Mouse (Mus musculus) retina, adult 2 months (tissue): ENCODE measurements around the gene Slc25a25.

Source experiments
- DNase-seq: peaks from one replicate; pipeline ENCODE4 v3.0.0-alpha.2; 2012; ENCODE audit warnings: low read depth, low spot score

Slc25a25 gene

DNA sequence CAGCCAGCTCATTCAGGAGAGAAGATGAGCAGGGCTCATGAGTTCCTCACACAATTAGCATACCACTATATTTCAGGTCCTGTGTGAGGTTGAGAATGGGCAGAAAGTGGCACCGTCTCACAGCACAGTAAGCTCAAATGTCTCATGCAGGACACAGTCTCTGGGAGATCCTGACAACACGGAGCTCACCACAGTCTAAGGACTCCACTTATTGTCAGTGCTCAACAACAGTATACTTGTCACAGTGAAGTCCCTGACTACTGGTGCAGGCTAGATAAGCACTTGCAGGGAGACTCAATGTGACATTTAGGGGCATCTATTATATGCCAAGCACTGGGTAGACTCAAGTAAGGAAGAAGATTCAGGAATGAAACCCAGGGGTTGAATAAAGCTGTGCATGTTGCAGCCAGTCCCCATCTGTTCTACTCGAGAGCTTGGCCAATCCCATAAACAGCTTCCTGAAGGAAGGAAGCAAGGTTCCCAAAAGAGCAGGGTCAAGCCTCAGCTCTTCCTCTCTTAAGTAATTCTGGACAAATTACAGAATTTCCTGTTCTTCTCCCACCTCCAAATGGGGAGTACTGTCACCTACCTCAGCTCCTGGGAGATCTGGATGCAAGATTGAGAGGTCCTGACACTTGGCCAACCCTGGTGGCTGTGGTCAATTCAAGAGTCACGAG, 21.9 kb downstream of the Slc25a25 start:
- no peak for DNase-seq

DNA sequence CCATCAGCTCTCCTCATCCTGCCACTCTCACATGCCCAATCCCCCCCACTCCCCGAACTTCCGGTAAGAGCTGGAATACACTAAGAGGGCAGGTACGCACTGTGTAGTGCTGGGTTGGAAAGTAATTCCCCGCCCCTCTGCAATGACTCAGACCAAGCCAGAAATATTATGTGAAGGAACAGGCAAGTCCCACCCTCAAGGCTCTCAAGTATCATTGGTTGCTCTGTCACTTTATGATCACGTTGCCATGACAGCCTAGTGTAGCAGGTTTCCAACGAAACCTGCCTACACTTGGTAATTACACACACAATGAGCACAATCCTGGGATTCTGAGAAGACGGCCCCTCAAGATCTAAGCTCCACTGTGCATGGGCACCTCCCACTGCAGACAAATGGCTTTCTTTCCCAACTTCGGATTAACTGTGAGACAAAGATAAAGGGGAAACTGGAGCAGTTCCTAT, 23.0 kb downstream of the Slc25a25 start:
- no peak for DNase-seq

DNA sequence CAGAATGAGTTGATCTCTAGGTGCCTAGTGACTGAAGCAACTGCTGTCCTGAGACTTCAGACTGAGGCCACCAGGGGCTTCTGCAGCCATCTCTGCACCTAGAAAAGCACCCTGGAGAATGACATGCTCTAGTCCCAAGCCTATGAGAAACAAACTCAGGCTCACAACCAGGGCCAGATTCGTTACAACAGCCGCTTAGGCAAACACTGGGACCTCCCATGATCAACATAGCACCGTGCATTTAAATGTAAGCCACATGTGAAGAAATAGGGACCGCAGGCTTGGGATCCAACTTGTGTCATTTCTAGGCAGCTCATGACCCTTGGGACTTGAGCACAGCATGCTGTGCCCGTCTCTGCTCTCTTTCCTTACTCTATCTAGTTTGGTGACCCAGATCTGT, 23.5 kb downstream of the Slc25a25 start:
- DNase-seq = no peak

DNA sequence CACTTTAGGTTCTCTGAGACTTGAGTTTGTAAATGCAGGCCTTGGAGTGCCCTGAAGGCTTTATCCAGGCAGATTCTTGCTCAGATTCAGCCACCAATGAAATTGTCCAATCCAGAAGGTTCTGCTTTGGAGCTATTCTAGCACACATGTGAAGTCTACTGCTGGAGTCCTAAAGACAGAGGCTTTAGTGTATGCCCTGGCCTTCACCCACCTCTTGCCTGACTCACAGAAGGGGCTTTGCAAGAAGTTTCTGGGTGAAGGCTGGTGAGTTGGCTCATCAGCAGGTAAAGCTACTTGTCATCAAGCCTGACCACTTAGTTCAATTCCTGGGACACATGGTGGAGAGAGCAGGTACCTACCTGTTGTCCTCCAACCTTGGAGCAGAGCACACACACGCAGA, 25.1 kb downstream of the Slc25a25 start:
- DNase-seq = no peak

DNA sequence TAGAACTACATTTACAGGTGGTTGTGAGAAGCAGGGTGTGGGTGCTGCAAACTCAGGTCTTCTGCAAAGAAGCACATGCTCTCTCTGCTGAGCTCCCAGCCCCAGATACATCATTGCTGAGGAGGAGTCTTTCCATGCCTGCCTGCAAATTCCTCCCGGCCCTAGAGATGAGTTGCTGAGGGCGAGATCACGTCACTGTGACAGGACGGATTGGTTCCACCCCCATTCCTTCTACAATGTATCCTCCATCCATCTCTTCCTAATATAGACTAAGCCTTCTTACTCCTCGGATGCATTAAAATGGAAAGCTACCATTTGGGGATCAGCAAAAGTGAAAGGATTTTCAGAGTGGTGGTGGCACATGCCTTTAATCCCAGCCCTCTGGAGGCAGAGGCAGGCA, 25.7 kb downstream of the Slc25a25 start:
- no peak for DNase-seq

DNA sequence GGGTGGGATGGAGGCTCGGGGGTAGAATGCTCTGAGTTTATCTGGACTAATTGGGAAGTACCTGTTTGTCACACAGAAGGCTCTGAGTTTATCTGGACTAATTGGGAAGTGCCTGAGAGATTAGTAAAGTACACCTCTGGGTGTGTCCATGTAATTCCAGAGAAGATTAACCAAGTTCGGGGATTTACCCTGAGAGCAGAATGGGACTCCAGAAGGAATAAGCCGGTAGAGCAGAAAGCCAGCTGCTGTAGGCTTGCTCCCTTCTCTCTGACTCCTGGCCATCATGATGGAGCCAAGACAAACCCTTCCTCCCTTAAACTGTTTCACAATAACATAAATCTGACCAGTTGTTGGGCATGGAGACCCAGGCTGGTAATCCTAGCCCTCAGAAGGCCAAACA, 26.4 kb downstream of the Slc25a25 start:
- DNase-seq = no peak

DNA sequence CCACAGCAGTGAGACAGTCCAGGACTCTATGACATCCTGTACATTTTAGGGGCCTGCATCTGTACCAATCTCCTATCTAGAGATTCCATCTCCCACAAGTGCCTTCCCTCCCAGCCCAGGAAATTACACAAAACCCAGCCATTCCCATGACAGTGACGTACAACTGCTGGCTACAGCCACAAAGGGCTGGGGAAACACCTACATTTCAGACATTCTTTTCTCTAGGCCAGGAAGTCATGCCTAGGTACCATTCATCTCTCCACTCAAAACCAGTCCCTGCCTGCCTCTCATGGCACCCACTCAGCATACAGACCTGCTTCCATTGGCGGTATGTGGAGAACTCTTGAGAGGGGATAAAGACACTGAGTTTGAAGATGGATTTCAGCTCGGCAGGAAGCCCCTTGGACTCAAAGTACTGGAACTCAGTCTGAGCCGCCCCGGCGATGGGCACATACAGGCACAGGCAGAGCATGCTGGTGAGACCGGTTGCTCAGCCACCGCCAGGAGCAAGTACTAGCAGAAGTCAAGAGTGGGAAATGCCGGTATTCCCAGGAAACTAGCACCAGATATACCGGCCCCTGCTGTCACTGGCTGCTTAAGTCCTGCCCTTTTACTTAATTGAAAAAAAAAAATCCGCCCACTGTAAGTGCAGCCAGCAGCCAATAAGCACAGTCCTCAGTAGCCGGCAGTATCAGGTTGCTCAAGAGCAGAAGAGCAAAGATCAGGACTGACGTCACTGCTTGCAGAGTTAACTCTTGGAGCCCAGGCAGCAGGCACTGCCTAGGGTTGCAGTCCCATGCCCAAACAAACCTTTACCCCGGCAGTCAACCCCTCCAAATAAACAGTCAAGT, 27.5 kb downstream of the Slc25a25 start:
- DNase-seq = no peak

DNA sequence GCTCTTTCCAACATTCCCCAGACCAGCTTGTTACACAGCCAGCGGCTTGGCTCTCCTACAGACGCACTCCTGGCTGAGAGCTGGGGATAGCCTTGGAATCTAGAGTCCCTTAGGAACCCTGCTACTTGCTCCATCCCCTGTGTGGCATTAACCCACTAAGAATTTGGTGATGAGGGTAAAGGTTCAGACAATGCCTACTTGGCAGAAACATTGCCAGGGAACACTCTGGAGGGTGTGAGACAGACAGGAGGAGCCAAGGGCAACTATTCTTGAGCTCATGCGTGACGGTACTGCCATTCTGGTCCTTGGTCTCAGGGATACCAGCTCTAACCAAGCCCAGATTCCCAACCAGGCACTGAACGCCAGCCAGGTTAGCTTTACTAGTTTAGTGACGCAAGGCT, 29.4 kb downstream of the Slc25a25 start:
- DNase-seq = no peak

DNA sequence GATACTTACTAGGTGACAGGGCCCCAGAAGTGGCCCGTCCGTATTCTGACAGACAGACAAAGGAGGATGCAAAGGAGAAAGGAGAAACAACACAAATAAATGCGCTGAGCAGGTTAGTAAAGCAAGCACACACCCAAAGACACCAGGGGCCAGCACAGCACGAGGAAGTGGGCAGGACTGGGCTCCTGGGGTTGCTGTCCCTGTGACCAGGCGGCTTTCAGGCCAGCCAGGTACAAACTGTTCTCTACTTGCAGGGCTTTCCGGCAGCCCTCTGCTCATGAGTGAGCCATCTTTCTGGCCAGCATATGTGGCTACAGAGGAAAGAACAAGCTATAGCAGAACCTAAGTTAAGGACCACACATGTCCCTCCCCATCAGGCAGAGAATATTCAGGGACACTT, 30.6 kb downstream of the Slc25a25 start:
- DNase-seq = no peak

DNA sequence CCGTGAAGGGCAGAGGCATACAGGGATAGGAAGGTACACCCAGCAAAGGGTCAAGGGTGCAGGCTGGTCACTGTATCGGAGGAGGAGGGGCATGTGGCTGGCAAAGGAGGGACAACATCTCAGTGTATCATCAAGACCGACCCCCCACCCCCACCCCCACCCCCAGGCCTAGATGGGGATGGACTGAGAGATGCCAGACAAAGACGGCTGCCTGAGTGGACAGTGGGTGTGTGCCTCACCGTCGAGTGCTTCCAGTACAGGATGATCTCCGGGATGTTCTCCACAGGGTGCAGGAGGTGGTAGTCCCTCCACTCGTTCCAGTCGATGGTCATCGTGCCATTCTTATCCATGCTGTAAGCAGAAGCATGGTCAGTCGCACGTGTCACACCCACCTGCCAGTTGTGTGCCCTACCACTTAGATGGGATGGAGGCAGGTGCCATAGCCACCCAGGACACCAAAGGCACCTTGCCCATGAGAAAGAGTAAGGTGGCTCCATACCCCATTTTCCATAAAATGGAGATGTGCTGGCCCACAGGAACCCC, 31.1 kb downstream of the Slc25a25 start:
- no peak for DNase-seq

DNA sequence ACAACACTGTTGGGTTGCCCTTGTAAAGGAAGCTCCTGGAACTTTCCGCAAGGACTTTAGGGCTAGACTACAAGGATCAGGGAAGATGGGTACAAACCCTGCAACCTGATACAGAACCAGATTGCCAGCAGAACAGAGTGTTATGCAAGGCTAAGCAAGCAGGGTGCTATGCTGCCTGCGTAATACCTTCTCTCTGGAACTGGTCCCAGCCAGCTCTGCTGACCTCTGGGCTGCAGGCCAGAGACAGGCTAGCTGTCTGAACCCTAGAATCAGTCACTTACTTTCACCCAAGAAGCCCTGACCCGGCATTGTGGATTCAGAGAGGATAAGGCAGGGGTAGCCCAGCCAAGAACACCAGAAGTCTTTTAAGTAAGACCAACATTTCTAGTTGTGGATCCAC, 31.9 kb downstream of the Slc25a25 start:
- DNase-seq = no peak

DNA sequence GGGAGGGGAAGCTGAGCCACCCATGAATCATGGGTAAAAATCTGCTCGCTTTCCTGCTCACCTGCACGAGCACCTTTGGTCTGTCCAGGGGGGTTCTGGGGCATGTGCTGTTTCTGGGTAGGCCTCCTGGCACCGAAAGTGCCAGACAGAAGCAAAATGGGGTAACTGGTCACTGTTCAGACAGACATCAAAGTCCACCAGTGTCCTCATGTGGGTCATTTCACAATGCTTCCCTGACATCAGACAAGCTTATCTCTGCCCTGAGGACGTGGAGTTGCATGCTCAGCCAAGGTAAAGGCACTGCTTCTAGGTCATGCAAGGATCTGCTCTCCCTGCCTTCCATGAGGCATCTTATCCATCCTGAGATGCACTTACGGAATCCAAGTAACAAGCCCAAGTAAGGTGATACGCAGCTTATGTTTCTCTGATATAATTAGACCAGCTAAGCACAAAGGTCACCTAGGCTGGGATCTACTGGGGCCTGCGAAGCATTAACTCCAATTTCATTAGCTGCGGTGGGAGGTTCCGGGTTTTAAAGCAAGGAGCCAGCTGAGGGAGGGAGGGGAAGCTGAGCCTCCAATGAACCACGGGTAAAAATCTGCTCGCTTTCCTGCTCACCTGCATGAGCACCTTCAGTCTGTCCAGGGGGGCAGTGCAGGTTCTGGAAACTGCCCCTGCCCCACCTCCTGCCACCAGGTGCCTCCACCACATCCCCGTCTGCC, 32.7 kb downstream of the Slc25a25 start:
- peak; percentile 77 for DNase-seq

DNA sequence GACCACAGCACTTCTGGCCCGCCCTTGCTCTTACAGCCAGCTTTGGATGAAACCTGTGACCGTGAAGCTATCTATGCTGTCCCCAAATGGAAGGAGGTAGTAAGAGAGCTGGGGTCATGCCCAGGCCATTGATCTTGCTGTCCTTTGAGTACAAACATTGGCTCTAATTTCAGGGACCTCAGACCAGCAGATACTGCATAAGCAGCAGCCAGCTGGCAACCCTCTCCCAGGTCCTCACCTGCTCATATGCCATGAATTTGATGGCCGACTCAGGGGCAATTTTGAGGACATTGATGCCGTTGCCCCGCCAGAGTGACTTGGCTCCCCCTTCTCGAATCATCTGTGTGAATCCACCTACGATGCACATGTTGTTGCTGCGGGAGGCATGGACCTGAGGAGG, 33.8 kb downstream of the Slc25a25 start:
- DNase-seq = no peak

DNA sequence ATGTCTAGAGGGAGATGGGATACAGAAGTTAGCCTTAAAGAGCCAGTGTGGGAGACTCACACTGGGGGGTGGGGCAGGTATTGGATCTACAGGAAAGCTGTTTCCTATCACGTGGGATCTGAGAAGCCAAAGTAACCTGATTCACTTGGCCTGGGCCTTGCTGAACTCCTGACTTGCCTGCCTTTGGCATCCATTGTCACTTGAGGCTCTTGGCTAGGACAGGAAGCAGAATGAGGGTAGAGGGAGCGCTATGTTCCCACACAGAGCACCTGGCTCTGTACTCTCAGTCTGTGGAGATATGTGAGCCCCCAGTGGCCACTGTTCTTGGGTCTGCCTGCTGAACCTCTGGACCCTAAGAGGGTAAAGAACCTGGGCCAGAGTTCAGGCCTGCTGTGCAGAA, 34.7 kb downstream of the Slc25a25 start:
- no peak for DNase-seq

DNA sequence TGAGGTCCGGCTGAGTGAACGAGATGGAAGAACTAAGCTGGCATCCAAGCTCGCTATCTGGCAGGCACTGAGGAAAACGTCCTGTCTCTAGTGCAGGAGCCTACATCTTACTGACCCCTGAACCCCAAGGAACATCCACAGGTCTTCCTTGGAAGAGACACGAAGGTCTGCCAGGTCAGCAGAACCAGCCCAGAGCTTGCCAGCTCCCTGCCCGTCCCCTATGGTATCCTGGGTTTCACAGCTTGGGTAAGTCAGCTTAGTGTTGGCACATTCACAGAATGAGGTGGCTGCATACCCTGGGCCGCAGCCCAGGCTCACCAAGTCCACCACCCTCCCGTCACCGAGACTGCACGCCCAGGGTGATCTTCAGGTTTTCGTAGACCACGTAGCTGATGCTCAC, 35.4 kb downstream of the Slc25a25 start:
- DNase-seq = no peak

DNA sequence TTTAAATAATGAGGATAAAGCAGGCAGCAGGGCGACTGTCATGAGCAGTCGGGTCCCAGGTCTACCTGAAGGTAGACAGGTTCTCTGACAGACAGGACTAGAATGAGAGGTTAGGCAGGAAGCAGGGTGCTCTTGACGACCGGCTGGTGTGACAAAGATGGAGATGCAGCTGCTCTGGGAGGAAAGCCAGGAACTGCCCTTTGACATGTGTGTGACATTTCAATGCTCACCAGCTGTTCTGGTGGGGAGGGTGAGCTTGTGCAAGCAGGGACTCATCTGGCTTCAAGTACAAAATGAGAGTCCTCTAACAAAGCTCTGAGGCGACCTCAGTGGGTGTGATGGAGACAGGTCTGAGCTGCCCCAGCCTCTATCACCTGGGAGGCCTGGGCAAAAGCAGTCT, 37.3 kb downstream of the Slc25a25 start:
- DNase-seq = no peak

DNA sequence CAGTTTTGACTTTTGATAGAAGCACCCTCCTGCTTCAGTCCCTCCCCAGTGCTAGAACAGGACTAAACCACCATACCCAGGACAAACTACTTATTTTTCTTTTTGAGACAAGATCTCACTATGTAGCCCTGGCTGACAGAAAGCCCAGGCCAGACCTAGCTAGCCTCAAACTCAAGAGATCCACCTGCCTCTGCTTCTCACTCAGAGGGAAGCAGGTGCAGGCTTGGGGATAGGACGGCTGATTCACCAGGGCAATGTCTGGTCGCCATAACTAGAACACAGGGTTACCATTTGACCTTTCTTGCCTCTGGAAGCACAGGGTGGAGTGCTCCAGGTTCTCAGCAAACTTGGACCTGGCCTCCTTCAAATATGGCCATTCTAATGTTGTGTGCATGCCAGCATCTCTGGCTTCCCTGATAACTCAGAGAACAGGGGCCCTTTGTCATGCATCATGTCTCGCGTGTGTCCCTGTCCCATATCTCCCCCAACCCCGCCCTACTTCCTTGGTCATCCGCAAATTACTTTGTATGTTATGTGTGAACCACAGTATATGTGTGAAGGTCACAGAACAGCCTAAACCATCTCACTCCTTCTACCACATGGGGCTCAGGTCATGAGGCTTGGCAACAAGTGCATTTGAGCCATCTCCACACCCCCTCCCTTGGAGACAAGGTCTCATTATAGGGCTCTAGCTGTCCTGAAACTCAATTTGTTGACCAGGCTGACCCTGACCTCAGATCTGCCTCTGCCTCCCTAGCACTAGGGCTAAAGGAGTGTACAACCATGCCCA, 38.3 kb downstream of the Slc25a25 start:
- DNase-seq = no peak

DNA sequence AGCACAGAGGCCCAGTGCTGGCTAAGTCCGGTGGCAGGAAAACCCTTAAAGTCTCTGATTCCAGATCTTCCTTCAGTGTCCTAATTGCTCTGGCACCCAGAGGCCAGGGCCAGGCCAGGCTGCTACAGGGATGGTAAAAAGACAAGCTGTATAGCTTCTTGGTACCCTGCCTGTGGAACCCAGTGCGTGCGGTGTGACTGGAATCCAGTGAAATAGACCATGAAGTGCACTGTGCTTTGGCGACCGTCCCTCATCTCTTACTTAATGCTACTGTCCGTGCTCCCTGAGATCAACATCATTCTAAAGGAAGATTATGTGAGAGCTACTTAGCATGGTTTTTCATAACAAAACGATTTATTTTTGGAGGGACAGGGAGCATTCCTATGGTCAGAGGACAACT, 39.8 kb downstream of the Slc25a25 start:
- no peak for DNase-seq

DNA sequence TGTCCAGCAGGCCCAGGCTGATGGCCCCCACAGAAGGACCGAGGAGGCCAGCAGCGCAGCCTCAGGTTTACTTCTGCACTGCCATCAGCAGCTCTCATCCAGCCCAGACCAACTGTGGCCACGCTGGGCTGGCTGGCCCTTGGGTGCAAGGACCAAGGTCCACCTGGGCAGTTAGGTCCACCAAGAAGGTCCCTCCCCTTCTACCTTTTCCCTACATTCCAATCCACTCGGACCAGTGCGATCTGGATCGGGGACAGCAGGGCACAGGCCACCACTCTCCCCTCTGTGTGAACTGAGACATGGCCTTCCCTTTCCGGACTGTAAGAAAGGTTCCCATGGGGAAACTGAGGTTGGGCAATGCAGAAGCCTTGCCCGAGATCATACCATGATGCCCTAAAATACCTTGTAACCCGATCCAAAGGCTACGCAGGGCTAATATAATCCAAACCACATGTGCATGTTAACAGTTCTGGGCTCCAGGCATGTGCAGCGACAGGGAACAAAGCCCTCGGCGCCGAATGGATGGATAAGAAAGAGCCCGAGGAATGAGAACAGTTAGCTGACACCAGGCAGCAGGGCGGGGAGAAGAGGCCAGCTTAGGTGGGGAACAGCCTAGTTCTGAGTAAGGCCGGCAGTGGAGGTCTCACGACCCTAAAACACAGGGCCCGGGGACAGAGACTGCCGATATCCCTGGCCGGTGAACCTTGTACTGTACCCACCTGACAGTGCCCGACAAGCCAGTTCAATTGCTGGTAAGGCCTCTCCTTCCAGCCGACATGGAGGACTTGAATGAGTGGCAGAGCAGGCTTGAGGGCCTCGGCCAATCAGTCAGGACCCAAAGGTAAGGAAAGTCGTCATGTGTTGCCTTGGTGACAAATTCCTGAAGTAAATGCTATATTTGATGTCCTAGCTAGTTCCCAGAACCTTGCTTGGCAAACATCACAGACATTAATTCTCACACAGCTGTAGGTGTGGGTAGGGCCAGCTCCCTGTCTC, 42.5 kb downstream of the Slc25a25 start:
- DNase-seq = no peak

DNA sequence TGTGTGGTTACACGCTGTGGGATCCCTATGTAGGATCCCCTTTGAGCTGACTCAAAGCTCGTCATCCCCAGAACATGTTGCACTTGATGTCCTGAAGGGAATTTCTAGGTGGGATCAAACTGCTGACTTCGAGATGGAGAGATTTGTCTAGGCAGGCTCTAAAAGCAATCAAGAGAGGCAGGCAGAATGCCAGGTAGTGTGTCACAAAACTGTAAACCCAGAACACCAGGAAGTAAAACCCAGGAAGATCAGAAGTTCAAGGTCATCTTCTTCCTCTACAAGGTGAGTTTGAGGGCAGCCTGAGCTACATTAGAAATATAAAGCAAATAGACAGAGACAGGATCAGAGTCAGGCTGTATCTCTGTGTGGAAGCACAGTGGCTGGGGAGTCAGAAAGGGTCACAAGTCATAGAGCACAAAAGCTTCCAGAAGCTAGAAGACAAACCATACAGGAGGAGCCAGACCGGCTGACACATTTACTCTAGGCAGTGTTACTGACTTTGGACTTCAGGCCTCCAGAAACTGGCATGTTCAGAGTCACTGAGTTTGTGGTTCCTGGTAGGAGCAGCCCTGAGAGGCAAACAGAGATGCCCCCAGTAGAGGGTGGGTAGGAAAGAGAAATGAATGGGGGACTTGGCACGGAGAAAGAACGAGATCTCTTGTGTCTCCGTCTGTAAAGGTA, 44.0 kb downstream of the Slc25a25 start:
- DNase-seq = no peak
